Mouse (Mus musculus) telencephalon, adult 2 months (tissue): ENCODE measurements at regions not wholly inside any gene's neighbourhood (a gene's known extent, or its start where the extent isn't known, plus 50 kb on each side); places are given as distances from the start of the nearest gene placed in this dataset.

ENCODE experiments used
- DNase-seq: peaks from one replicate; pipeline ENCODE4 v3.0.0-alpha.2; 2011; ENCODE audit warnings: low read depth, low spot score

- DNase-seq, result no peak
Observed at GRCm38 (mm10) chr9:120764663-120765062, 164.4 kb upstream of the Ctnnb1 start.

- no peak for DNase-seq
Observed at GRCm38 (mm10) chr9:120765292-120765691, 163.7 kb upstream of the Ctnnb1 start.

- DNase-seq, result no peak
Observed at GRCm38 (mm10) chr9:120766881-120767280, 162.1 kb upstream of the Ctnnb1 start.

GRCm38 (mm10) chr9:120767396-120767795 is 161.6 kb upstream of the Ctnnb1 start:
- no peak for DNase-seq

- no peak for DNase-seq
Observed at GRCm38 (mm10) chr9:120769056-120769455, 160.0 kb upstream of the Ctnnb1 start.

- DNase-seq, result no peak
Observed at GRCm38 (mm10) chr9:120769679-120770078, 159.3 kb upstream of the Ctnnb1 start.

GRCm38 (mm10) chr9:120770886-120771285 is 158.1 kb upstream of the Ctnnb1 start:
- DNase-seq, result no peak

- DNase-seq, result no peak
Observed at GRCm38 (mm10) chr9:120771896-120772530, 157.0 kb upstream of the Ctnnb1 start.

- DNase-seq, result no peak
Observed at GRCm38 (mm10) chr9:120774251-120774650, 154.8 kb upstream of the Ctnnb1 start.

GRCm38 (mm10) chr9:120774772-120775171 is 154.2 kb upstream of the Ctnnb1 start:
- no peak for DNase-seq

GRCm38 (mm10) chr9:120775721-120776120 is 153.3 kb upstream of the Ctnnb1 start:
- DNase-seq, result no peak

GRCm38 (mm10) chr9:120776456-120777001 is 152.5 kb upstream of the Ctnnb1 start:
- no peak for DNase-seq

- DNase-seq, result no peak
Observed at GRCm38 (mm10) chr9:120777016-120777415, 152.0 kb upstream of the Ctnnb1 start.

GRCm38 (mm10) chr9:120777501-120777900 is 151.5 kb upstream of the Ctnnb1 start:
- no peak for DNase-seq

GRCm38 (mm10) chr9:120778423-120778822 is 150.6 kb upstream of the Ctnnb1 start:
- DNase-seq, result no peak

- DNase-seq, result no peak
Observed at GRCm38 (mm10) chr9:120794210-120794609, 134.8 kb upstream of the Ctnnb1 start.

- no peak for DNase-seq
Observed at GRCm38 (mm10) chr9:120796111-120796880, 132.7 kb upstream of the Ctnnb1 start.

GRCm38 (mm10) chr9:120797996-120798663 is 130.9 kb upstream of the Ctnnb1 start:
- peak; percentile 70 for DNase-seq

GRCm38 (mm10) chr9:120798901-120799300 is 130.1 kb upstream of the Ctnnb1 start:
- no peak for DNase-seq

- DNase-seq, result no peak
Observed at GRCm38 (mm10) chr9:120802646-120803045, 126.4 kb upstream of the Ctnnb1 start.

GRCm38 (mm10) chr9:120804760-120805294 is 124.2 kb upstream of the Ctnnb1 start:
- DNase-seq, result no peak
